Mouse (Mus musculus) heart, embryonic 11.5 days (tissue): ENCODE measurements at regions not wholly inside any gene's neighbourhood (a gene's known extent, or its start where the extent isn't known, plus 50 kb on each side); places are given as distances from the start of the nearest gene placed in this dataset.

ENCODE experiments used
- ATAC-seq: fragments of 200-750 bp; cut with Nextera tagmentation; replicated peaks from 2 replicates; pipeline ENCODE4 v1.8.0; 2017; ENCODE audit warnings: moderate library complexity; ENCODE audit not compliant: insufficient number of reproducible peaks, low FRiP score, low TSS enrichment
- H3K27ac ChIP-seq: fragments of 300-500 bp; sonication (generic); 2 replicates; pipeline ENCODE4 v1.5.1; 2014; ENCODE audit warnings: mild to moderate bottlenecking, low read depth, low read length
- H3K27me3 ChIP-seq: fragments of 300-500 bp; sonication (generic); 2 replicates; pipeline ENCODE4 v1.6.1; 2014; ENCODE audit warnings: mild to moderate bottlenecking, low read length, mixed read lengths; ENCODE audit not compliant: control insufficient read depth, insufficient read depth
- H3K36me3 ChIP-seq: fragments of 300-500 bp; sonication (generic); 2 replicates; pipeline ENCODE4 v1.6.1; 2014; ENCODE audit warnings: mild to moderate bottlenecking, low read length, moderate library complexity, mixed read lengths; ENCODE audit not compliant: control insufficient read depth, insufficient read depth
- H3K4me1 ChIP-seq: fragments of 300-500 bp; sonication (generic); 2 replicates; pipeline ENCODE4 v1.6.1; 2014; ENCODE audit warnings: low read length; ENCODE audit not compliant: control insufficient read depth, insufficient read depth
- H3K4me2 ChIP-seq: fragments of 300-500 bp; sonication (generic); 2 replicates; pipeline ENCODE4 v1.6.1; 2014; ENCODE audit warnings: mild to moderate bottlenecking, moderate library complexity
- H3K4me3 ChIP-seq: fragments of 300-500 bp; sonication (generic); 2 replicates; pipeline ENCODE4 v1.5.1; 2014; ENCODE audit warnings: low read depth, low read length
- H3K9ac ChIP-seq: fragments of 300-500 bp; sonication (generic); 2 replicates; pipeline ENCODE4 v1.6.1; 2014; ENCODE audit warnings: mild to moderate bottlenecking, low read depth, low read length, moderate library complexity
- H3K9me3 ChIP-seq: fragments of 300-500 bp; sonication (generic); replicated peaks from 2 replicates; pipeline ENCODE4 v1.6.1; 2016; ENCODE audit warnings: low read length; ENCODE audit not compliant: control insufficient read depth
- WGBS: fragments of 180-500 bp; shearing (Covaris S2); extraction: QIAGEN DNeasy Blood & Tissue Kit; methylation state at CpG from one replicate; pipeline ENCODE4 v1.1.7; 2014; ENCODE audit not compliant: insufficient replicate concordance; 5-methylcytosine and 5-hydroxymethylcytosine counted together

- H3K27me3 ChIP-seq: no peaks in the 10 kb centered on the region
- H3K9me3 ChIP-seq: no peaks in the 10 kb centered on the region
- no peak overlapping the region for H3K9ac ChIP-seq
- no peaks in the 10 kb centered on the region for H3K4me1 ChIP-seq
- H3K4me3 ChIP-seq: no peak overlapping the region
- WGBS: 67% methylated on average over 3 of the region's 3 CpGs
- ATAC-seq: no peak
- no peak overlapping the region for H3K27ac ChIP-seq
- H3K36me3 ChIP-seq: no peaks in the 10 kb centered on the region
- no peak overlapping the region for H3K4me2 ChIP-seq
Measured at GRCm38 (mm10) chr3:115530441-115530840, 184.4 kb downstream of the S1pr1 start.

- Histone ChIP-seq H3K4me1 (no peaks in the 10 kb centered on the region), H3K27me3 (no peaks in the 10 kb centered on the region), H3K27ac (no peak overlapping the region), H3K9ac (no peak overlapping the region), H3K4me2 (no peak overlapping the region), H3K4me3 (no peak overlapping the region), H3K36me3 (no peaks in the 10 kb centered on the region), H3K9me3 (no peaks in the 10 kb centered on the region)
- WGBS: 51% methylated on average over 4 of the region's 4 CpGs
- no peak for ATAC-seq
Measured at GRCm38 (mm10) chr3:115529918-115530317, 185.0 kb downstream of the S1pr1 start.

- Histone ChIP-seq H3K9me3 (no peaks in the 10 kb centered on the region), H3K4me3 (no peak overlapping the region), H3K9ac (no peak overlapping the region), H3K36me3 (no peaks in the 10 kb centered on the region), H3K4me2 (no peak overlapping the region), H3K27me3 (no peaks in the 10 kb centered on the region), H3K27ac (no peak overlapping the region), H3K4me1 (no peaks in the 10 kb centered on the region)
- no peak for ATAC-seq
- WGBS: 74% methylated on average over 2 of the region's 2 CpGs
Measured at GRCm38 (mm10) chr3:115523515-115523914, 191.4 kb downstream of the S1pr1 start.

GRCm38 (mm10) chr3:115515645-115516044, 199.2 kb downstream of the S1pr1 start:
- WGBS: 83% methylated on average over 4 of the region's 4 CpGs
- H3K36me3 ChIP-seq: no peaks in the 10 kb centered on the region
- no peak overlapping the region for H3K4me3 ChIP-seq
- no peak overlapping the region for H3K27ac ChIP-seq
- no peak for ATAC-seq
- no peaks in the 10 kb centered on the region for H3K27me3 ChIP-seq
- H3K4me2 ChIP-seq: no peak overlapping the region
- no peaks in the 10 kb centered on the region for H3K4me1 ChIP-seq
- H3K9me3 ChIP-seq: no peaks in the 10 kb centered on the region
- H3K9ac ChIP-seq: no peak overlapping the region

- H3K36me3 ChIP-seq: no peaks in the 10 kb centered on the region
- H3K4me2 ChIP-seq: no peak overlapping the region
- no peak overlapping the region for H3K27ac ChIP-seq
- no peaks in the 10 kb centered on the region for H3K27me3 ChIP-seq
- WGBS: 85% methylated on average over 4 of the region's 4 CpGs
- ATAC-seq: no peak
- no peaks in the 10 kb centered on the region for H3K9me3 ChIP-seq
- no peaks in the 10 kb centered on the region for H3K4me1 ChIP-seq
- H3K9ac ChIP-seq: no peak overlapping the region
- H3K4me3 ChIP-seq: no peak overlapping the region
Measured at GRCm38 (mm10) chr3:115509658-115510057, 205.2 kb downstream of the S1pr1 start.

- Histone ChIP-seq H3K4me3 (no peak overlapping the region), H3K4me2 (no peak overlapping the region), H3K9me3 (no peaks in the 10 kb centered on the region), H3K4me1 (no peaks in the 10 kb centered on the region), H3K27ac (no peak overlapping the region), H3K27me3 (no peaks in the 10 kb centered on the region), H3K9ac (no peak overlapping the region), H3K36me3 (no peaks in the 10 kb centered on the region)
- WGBS: 66% methylated on average over 1 of the region's 1 CpGs
- ATAC-seq: no peak
Measured at GRCm38 (mm10) chr3:115497420-115497819, 217.5 kb downstream of the S1pr1 start.

GRCm38 (mm10) chr3:115496110-115496509, 218.8 kb downstream of the S1pr1 start:
- H3K27me3 ChIP-seq: no peaks in the 10 kb centered on the region
- H3K36me3 ChIP-seq: no peaks in the 10 kb centered on the region
- no peak overlapping the region for H3K27ac ChIP-seq
- H3K4me2 ChIP-seq: no peak overlapping the region
- H3K9ac ChIP-seq: no peak overlapping the region
- H3K9me3 ChIP-seq: no peaks in the 10 kb centered on the region
- no peaks in the 10 kb centered on the region for H3K4me1 ChIP-seq
- no peak for ATAC-seq
- no peak overlapping the region for H3K4me3 ChIP-seq
- WGBS: 70% methylated on average over 3 of the region's 3 CpGs

- H3K4me1 ChIP-seq: no peaks in the 10 kb centered on the region
- H3K27ac ChIP-seq: no peak overlapping the region
- H3K27me3 ChIP-seq: no peaks in the 10 kb centered on the region
- H3K4me3 ChIP-seq: no peak overlapping the region
- H3K36me3 ChIP-seq: no peaks in the 10 kb centered on the region
- no peaks in the 10 kb centered on the region for H3K9me3 ChIP-seq
- ATAC-seq: no peak
- H3K4me2 ChIP-seq: no peak overlapping the region
- H3K9ac ChIP-seq: no peak overlapping the region
Measured at GRCm38 (mm10) chr3:115495692-115496091, 219.2 kb downstream of the S1pr1 start.

- no peaks in the 10 kb centered on the region for H3K9me3 ChIP-seq
- H3K27ac ChIP-seq: no peak overlapping the region
- no peak overlapping the region for H3K9ac ChIP-seq
- no peaks in the 10 kb centered on the region for H3K4me1 ChIP-seq
- no peak overlapping the region for H3K4me3 ChIP-seq
- H3K4me2 ChIP-seq: no peak overlapping the region
- H3K27me3 ChIP-seq: no peaks in the 10 kb centered on the region
- no peak for ATAC-seq
- no peaks in the 10 kb centered on the region for H3K36me3 ChIP-seq
- WGBS: 75% methylated on average over 4 of the region's 4 CpGs
Measured at GRCm38 (mm10) chr3:115468980-115469379, 245.9 kb downstream of the S1pr1 start.
